Mouse (Mus musculus) intestine, embryonic 16.5 days (tissue): ENCODE data around the gene Ntm. TPM values are rescaled to one million over a fixed set of nuclear protein-coding genes. Genes with fewer than 3 reads are reported as not detected.

Source experiments
- ATAC-seq: fragments of 200-750 bp; cut with Nextera tagmentation; 2 replicates; pipeline ENCODE4 v1.8.0; 2017; ENCODE audit warnings: moderate TSS enrichment, moderate library complexity
- H3K27ac ChIP-seq: fragments of 300-500 bp; sonication (generic); 2 replicates; pipeline ENCODE4 v1.5.1; 2014; ENCODE audit warnings: mild to moderate bottlenecking, low read length
- H3K27me3 ChIP-seq: fragments of 300-500 bp; sonication (generic); replicated peaks from 2 replicates; pipeline ENCODE4 v1.6.1; 2014; ENCODE audit warnings: low read length, control low read depth, mixed read lengths; ENCODE audit not compliant: control insufficient read depth, insufficient read depth
- H3K36me3 ChIP-seq: fragments of 300-500 bp; sonication (generic); 2 replicates; pipeline ENCODE4 v1.6.1; 2014; ENCODE audit warnings: low read length, control low read depth; ENCODE audit not compliant: control insufficient read depth, insufficient read depth
- H3K4me1 ChIP-seq: fragments of 300-500 bp; sonication (generic); 2 replicates; pipeline ENCODE4 v1.6.1; 2014; ENCODE audit warnings: low read length, control low read depth, mixed read lengths; ENCODE audit not compliant: control insufficient read depth, insufficient read depth
- H3K4me2 ChIP-seq: fragments of 300-500 bp; sonication (generic); 2 replicates; pipeline ENCODE4 v1.6.1; 2014; ENCODE audit warnings: low read depth, low read length, control low read depth
- H3K4me3 ChIP-seq: fragments of 300-500 bp; sonication (generic); 2 replicates; pipeline ENCODE4 v1.5.1; 2014; ENCODE audit warnings: mild to moderate bottlenecking, low read length
- H3K9ac ChIP-seq: fragments of 300-500 bp; sonication (generic); 2 replicates; pipeline ENCODE4 v1.6.1; 2014; ENCODE audit warnings: low read depth, low read length
- H3K9me3 ChIP-seq: fragments of 300-500 bp; sonication (generic); 2 replicates; pipeline ENCODE4 v1.6.1; 2016; ENCODE audit warnings: low read length, control low read depth; ENCODE audit not compliant: control insufficient read depth
- WGBS: fragments of 180-500 bp; shearing (Covaris S2); extraction: QIAGEN DNeasy Blood & Tissue Kit; methylation state at CpG from one replicate; pipeline ENCODE4 v1.1.7; 2014; 5-methylcytosine and 5-hydroxymethylcytosine counted together
- polyA plus RNA-seq: library from polyadenylated mRNA; unstranded; fragments of >200 nt; fragmentation: Nextera tagmentation; extraction: Ambion mirVana; gene quantifications from 2 replicates; pipeline ENCODE4 v1.2.1, GENCODE M21; 2015

Gene Ntm
- polyA plus RNA-seq, 1 experiment from 2014 or later, result 5.5 TPM

DNA sequence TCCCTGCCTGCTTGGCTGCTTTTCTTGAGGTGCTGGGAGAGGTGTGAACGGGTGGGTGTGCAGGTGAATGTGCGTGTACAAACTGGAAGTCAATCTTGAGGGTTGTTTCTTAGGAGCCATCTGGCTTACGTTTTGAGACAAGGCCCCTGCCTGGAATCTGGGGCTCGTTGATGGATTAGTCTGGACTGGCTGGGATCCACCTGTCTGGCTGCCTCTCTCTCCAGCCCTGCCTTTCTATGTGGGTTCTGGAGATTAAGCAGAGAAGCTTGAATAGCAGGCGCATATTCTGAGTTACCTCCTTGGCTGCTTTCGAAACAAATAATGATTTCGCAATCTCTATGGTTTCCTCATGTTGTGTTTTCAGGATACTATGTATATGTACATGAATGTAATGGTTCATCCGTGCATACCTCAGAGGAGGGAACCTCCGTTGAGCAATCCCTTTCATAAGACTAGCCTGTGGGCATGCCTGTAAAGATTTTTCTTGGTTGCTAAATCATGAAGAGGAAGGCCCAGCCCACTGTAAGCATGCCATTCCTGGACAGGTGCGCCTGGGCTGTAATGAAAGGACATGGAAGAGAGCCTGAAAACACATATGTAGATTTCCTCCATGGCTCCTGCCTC lies 499.9 kb downstream of the Ntm start:
- no peaks in the 10 kb centered on the region for H3K36me3 ChIP-seq
- no peaks in the 10 kb centered on the region for H3K27me3 ChIP-seq
- WGBS, result 72% methylated on average over 10 of the region's 10 CpGs
- H3K9me3 ChIP-seq, result no peaks in the 10 kb centered on the region
- no peak overlapping the region for H3K9ac ChIP-seq
- H3K4me2 ChIP-seq, result no peak overlapping the region
- H3K27ac ChIP-seq, result no peak overlapping the region
- H3K4me1 ChIP-seq, result no peaks in the 10 kb centered on the region
- no peak for ATAC-seq
- H3K4me3 ChIP-seq, result no peak overlapping the region

DNA sequence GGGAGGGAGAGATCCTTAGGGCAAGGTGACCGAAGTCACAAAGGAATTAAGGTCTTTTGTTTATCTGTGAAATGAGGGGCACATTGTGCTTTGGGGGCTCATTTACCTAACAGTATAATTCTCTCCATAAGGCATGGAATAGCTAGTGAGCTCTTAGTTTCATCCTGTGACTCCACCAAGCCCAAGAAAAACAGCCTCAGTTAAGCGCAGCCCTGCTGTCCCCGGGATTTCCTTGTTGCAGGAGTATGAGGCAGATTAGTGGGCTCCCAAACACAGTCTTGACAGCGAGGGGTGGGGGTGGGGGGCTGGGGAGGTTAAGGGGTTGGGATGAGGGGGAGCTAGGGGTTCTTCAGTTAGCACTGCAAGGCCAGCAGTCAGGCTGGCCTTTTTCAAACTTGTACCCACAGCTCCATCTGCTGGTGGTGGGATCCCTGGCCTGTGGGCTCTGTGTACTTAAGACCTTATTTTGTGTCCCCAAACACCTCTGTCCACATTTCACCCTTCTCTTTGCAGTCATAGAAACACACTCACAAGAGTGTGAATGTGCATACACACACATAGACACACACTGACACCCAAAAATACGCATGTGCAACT lies 504.9 kb downstream of the Ntm start:
- Histone ChIP-seq H3K9me3 (no peaks in the 10 kb centered on the region), H3K27me3 (no peaks in the 10 kb centered on the region), H3K36me3 (no peaks in the 10 kb centered on the region), H3K9ac (no peak overlapping the region), H3K27ac (no peak overlapping the region), H3K4me1 (no peaks in the 10 kb centered on the region), H3K4me3 (no peak overlapping the region), H3K4me2 (no peak overlapping the region)
- WGBS, result 14% methylated on average over 5 of the region's 5 CpGs
- peak; percentile 44; the same call in 1 of the 2 replicates for ATAC-seq

DNA sequence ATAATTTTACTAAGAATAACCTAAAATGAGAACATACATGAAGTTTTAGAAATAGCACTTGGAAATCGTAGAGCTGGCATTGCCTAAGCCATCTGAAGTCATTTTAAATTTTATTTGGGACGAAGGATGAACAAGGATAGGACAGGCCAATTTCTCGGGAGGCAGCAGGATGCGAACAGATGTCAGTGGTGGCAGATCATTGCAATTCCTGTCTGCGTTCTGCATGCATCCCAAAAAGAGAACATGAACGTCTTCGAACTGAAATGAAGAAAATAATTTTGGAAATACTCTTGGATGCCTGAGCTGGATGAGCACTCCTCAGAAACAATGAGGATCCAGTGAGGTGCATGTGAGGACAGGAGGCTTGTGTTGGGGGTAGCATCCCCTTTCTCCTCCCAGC lies 506.9 kb downstream of the Ntm start:
- Histone ChIP-seq H3K9me3 (no peaks in the 10 kb centered on the region), H3K4me1 (no peaks in the 10 kb centered on the region), H3K36me3 (no peaks in the 10 kb centered on the region), H3K4me3 (no peak overlapping the region), H3K9ac (no peak overlapping the region), H3K4me2 (no peak overlapping the region), H3K27me3 (no peaks in the 10 kb centered on the region), H3K27ac (no peak overlapping the region)
- ATAC-seq, result no peak
- WGBS, result 86% methylated on average over 7 of the region's 7 CpGs

DNA sequence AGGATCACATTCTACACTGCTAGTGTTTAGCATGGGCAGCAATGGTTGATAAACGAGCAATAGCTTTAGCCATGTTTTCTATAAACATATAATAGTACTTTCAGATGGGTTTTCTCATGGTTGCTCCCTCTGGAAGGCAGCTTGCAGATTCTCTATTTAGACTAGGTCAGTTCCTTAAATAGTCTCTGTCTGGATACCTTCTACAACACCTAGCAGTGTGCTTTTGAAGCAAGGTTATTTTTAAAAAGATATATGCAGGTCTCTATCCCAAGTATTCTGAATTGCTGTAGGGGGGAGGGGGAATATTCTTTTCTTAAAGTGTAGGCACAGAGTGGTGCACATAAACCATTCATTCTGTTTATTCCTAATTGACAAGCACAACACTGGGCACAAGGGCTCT lies 511.7 kb downstream of the Ntm start:
- H3K4me1 ChIP-seq, result no peaks in the 10 kb centered on the region
- H3K4me3 ChIP-seq, result no peak overlapping the region
- no peak overlapping the region for H3K4me2 ChIP-seq
- 0 out of 2 replicates have a peak, but pooled peaks cover 2% of the 10 kb centered on the region for H3K27me3 ChIP-seq
- no peak for ATAC-seq
- WGBS, result 58% methylated on average over 1 of the region's 1 CpGs
- H3K27ac ChIP-seq, result no peak overlapping the region
- H3K9ac ChIP-seq, result no peak overlapping the region
- H3K9me3 ChIP-seq, result no peaks in the 10 kb centered on the region
- H3K36me3 ChIP-seq, result no peaks in the 10 kb centered on the region

DNA sequence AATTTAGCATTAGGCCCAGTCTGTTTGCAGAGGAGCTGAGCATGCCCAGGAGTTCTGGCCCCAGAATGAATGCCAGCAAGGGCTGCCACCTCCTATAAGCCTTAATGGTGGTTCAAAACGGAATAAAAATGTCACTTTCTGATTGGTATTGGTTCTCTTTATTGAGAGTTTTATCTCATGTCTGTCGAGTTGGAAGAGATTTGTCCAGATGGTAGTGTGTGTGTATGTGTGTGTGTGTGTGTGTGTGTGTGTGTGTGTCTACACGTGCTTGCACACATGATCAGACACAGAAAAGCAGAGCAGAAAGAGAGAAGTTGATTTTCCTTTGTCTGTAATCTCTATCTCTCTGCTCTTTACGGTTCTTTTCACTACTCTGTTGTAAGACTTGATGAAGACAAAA lies 518.9 kb downstream of the Ntm start:
- no peaks in the 10 kb centered on the region for H3K27me3 ChIP-seq
- no peak for ATAC-seq
- no peaks in the 10 kb centered on the region for H3K4me1 ChIP-seq
- no peaks in the 10 kb centered on the region for H3K9me3 ChIP-seq
- H3K4me3 ChIP-seq, result no peak overlapping the region
- H3K36me3 ChIP-seq, result no peaks in the 10 kb centered on the region
- H3K27ac ChIP-seq, result no peak overlapping the region
- no peak overlapping the region for H3K9ac ChIP-seq
- H3K4me2 ChIP-seq, result no peak overlapping the region
- whole genome bisulfite sequencing, result 63% methylated on average over 4 of the region's 4 CpGs

DNA sequence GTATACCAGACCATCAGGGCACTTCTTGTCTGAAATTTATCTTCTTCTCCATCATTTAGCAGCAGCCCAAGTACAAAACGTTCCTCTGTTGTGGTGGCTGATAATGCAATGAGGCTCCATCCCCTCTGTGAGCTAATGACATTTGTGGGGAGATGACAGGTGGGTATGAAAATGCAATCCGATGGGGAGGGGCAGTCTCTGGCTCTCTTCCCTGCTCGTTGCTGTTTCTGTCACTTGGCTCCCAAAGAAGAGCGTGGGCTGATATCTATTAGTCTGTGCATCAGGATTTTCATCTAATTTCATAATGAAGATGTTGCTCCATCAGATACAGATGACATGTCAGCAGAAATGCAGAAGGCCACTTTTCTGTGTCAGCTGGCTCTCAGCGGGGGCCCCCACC lies 523.5 kb downstream of the Ntm start:
- H3K36me3 ChIP-seq, result no peaks in the 10 kb centered on the region
- no peak overlapping the region for H3K27ac ChIP-seq
- no peaks in the 10 kb centered on the region for H3K4me1 ChIP-seq
- no peak for ATAC-seq
- H3K9me3 ChIP-seq, result no peaks in the 10 kb centered on the region
- no peak overlapping the region for H3K9ac ChIP-seq
- no peak overlapping the region for H3K4me3 ChIP-seq
- H3K27me3 ChIP-seq, result no peaks in the 10 kb centered on the region
- H3K4me2 ChIP-seq, result no peak overlapping the region
- 61% methylated on average over 5 of the region's 5 CpGs for WGBS

DNA sequence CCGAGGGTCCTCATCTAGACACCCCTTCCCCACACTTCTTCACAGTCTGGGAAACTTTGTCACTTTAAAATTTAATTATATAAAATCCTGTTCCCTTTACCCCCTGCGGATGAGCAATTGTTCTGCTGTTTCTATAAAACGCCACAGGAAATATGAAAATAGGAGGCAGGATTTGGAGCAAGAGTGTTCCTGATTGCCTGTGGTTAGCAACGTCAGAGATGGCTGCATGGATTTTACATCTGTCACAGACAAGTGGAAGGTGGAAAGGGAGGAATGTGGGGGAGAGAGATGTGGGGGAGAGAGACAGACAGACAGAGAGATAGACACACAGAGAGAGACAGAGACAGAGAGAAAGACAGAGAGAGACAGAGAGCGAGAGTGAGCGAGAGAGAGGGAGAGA lies 528.3 kb downstream of the Ntm start:
- Histone ChIP-seq H3K36me3 (no peaks in the 10 kb centered on the region), H3K27me3 (no peaks in the 10 kb centered on the region), H3K4me2 (no peak overlapping the region), H3K27ac (no peak overlapping the region), H3K9ac (no peak overlapping the region), H3K4me1 (0 out of 2 replicates have a peak, but pooled peaks cover 5% of the 10 kb centered on the region), H3K4me3 (no peak overlapping the region), H3K9me3 (no peaks in the 10 kb centered on the region)
- WGBS, result 55% methylated on average over 6 of the region's 6 CpGs
- ATAC-seq, result no peak

DNA sequence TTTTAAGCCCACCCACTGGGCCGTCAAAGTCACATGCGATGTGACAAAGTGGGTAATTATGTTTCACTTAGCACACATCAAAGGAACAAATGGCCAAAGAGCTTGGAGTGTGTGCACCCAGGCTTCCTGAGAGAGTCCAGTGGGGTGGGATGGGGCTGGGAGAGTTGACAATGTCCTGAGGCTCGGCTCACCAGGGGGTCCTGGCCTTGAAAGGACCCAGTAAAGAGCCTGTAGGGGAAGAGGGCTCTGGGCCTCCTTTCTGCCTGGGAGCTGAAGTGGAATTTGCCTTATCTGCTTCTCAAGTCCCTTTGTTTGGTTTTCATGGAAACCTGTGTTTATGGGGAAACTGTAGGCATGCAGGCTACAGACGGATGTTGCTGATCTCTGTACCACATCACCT lies 529.0 kb downstream of the Ntm start:
- Histone ChIP-seq H3K27ac (no peak overlapping the region), H3K4me2 (no peak overlapping the region), H3K4me1 (0 out of 2 replicates have a peak, but pooled peaks cover 5% of the 10 kb centered on the region), H3K36me3 (no peaks in the 10 kb centered on the region), H3K27me3 (no peaks in the 10 kb centered on the region), H3K4me3 (no peak overlapping the region), H3K9me3 (no peaks in the 10 kb centered on the region), H3K9ac (no peak overlapping the region)
- ATAC-seq, result no peak
- 9% methylated on average over 4 of the region's 4 CpGs for WGBS

DNA sequence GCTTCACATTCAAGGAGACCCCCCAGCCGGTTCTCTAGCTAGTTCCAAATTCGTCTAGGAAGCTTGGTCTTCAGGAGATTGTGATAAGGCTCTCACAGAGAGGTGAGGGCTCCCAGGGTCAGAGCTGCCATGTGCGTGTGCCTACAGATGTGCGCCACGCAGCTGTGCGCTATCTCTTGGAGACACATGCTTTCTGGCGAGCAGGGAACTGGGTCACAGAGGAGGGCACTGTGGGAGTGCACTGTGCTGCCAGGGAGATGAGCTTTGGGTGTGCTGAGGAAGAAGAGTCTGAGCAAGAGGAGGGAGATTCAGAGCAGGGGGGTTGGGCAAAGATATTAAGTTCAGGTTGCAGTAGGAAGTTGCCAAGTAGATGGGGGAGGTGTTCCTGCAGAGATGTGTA lies 529.8 kb downstream of the Ntm start:
- H3K27ac ChIP-seq, result no peak overlapping the region
- H3K27me3 ChIP-seq, result no peaks in the 10 kb centered on the region
- H3K4me2 ChIP-seq, result no peak overlapping the region
- 0 out of 2 replicates have a peak, but pooled peaks cover 8% of the 10 kb centered on the region for H3K4me1 ChIP-seq
- WGBS, result 54% methylated on average over 7 of the region's 7 CpGs
- ATAC-seq, result no peak
- no peaks in the 10 kb centered on the region for H3K36me3 ChIP-seq
- H3K9me3 ChIP-seq, result no peaks in the 10 kb centered on the region
- no peak overlapping the region for H3K9ac ChIP-seq
- no peak overlapping the region for H3K4me3 ChIP-seq

DNA sequence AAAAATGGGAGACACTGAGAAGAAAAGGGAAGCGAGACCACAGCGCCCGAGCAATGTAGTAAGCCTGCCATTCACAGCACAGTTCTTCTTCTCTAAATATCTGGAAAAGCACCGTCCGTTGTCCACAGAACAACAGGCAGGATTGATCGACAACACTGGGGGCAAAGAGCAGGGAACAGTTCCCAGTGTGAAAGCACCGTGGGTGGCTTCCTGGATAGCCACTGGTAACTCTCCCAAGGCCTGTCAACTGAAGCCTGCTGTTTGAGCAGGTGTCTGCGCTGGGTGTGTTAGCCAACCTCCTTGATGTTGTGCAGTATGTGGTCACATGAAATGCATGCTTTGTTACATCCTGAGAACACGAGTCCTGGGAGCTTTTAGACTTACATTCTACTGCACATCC lies 531.4 kb downstream of the Ntm start:
- Histone ChIP-seq H3K4me2 (no peak overlapping the region), H3K27me3 (no peaks in the 10 kb centered on the region), H3K4me3 (no peak overlapping the region), H3K27ac (no peak overlapping the region), H3K9me3 (no peaks in the 10 kb centered on the region), H3K9ac (no peak overlapping the region), H3K4me1 (0 out of 2 replicates have a peak, but pooled peaks cover 8% of the 10 kb centered on the region), H3K36me3 (no peaks in the 10 kb centered on the region)
- no peak for ATAC-seq
- 81% methylated on average over 9 of the region's 9 CpGs for WGBS
